Mouse (Mus musculus) MEL-GATA-1-ER (cell line): ENCODE measurements around the gene Gm6370.
"Not testable (repeated sequence)": the region's sequence is repeated elsewhere in the genome, so short reads cannot be mapped to it uniquely, and the experiment has no call there.

ENCODE experiments used
- DNase-seq: peaks from one replicate; pipeline ENCODE4 v3.0.0-alpha.2; 2012; ENCODE audit warnings: low read depth; ENCODE audit errors: extremely low read depth

The Gm6370 gene

DNA sequence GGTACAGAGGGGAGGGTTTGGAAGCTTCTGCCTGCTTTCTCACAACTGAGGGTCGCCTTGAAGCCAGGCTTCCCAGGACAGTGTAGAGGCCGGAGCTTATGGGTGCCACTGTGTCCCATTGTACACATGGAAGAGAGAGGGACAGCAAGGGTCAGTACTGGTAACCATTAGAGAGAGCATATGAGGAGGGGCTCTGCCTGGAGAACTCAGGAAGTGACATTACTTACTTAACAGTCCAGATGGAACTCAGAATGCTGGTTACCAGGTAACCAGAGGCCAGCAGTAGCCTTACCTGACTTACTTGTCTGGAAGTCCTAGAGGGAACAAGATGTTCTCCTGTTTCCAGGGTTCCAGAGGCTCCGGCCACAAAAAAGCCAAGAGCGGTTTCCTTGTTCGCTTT, at the start of gene Gm6370:
Gene Gm6370, plus strand, starts transcription at position 301 of the 400 bp plus-strand sequence.
- not testable (repeated sequence) for DNase-seq

DNA sequence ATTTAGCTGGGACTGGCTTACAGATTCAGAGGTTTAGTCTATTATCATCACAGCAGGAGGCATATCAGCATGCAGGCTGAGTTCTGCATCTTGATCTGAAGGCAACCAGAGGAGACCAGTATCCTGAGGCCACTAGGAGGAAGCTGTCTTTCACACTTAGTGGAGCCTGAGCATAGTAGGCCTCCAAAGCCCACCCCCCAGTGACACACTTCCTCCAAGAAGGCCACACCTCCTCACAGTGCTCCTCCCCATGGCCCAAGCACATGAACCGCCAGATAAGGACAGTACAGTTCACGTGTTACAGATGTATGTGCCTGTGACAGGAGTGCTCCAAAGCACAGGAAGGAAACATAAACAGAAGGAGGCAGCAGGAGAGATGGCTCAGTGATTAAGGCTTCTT, 48.4 kb upstream of the Gm6370 start:
- no peak for DNase-seq

DNA sequence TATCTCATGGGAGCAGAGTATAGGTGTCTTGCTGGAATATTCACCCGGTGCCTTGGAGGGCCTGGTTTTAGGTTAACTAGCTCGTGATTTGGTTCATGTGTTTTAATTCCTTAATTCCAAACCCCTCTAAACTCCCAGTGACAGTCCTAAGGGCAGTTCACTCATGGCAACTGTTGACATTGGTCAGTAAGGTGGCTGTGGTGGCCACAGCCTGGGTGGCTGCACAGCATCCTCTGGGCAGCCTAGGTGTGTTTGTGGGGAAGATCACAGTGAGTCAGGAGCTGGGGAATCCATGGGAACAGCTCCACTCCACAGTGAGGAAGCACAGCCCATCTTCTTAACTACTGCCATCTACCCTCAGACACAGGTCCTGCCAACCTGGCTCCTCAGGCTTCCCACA, 44.5 kb upstream of the Gm6370 start:
- no peak for DNase-seq

DNA sequence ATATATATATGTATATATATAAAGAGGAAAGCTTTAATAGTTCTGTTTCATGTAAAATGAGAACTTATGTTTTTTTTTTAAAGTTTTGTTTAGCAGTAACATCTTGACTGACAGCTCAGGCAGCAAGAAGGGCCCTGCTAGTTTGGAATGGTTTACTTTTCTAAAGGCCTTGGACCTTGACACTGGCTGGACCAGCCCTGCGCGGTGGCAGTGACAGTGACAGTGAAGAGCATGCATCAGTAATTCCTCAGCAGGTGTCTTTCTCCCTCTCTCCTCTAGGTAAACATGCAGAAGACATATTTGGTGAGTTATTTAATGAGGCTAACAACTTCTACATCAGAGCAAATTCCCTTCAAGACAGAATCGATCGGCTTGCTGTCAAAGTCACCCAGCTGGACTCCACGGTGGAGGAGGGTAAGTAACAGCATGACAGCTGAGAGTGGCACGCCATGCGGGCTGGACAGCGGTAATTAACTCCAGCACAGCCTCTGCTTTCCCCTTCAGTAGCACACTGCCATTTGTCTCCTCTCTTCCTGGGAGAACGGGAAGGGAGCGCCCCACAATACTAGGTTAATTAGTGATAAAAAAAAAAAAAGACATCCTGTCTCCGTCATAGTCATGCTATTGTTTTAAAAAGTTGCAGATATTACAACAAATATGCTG, 39.4 kb upstream of the Gm6370 start:
- DNase-seq: no peak

DNA sequence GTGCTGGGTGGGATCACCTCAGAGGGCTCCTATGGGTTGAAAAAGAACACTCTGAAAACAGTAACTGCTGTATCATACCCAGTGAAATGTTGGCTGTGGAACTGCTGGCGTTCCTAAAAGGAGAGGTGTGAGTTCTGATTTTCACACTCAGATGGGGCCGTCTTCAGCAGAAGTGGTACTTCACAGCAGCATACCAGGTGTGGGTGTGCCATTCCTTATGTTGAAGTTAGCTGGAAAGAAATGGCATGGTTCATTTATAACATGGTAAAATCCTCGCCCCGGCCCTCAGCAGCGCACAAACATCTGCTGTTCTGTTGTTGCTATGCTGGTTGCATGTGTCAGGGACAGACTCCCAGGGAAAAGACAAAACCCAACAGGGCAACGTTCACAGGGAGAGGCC, 37.6 kb upstream of the Gm6370 start:
- DNase-seq: no peak

DNA sequence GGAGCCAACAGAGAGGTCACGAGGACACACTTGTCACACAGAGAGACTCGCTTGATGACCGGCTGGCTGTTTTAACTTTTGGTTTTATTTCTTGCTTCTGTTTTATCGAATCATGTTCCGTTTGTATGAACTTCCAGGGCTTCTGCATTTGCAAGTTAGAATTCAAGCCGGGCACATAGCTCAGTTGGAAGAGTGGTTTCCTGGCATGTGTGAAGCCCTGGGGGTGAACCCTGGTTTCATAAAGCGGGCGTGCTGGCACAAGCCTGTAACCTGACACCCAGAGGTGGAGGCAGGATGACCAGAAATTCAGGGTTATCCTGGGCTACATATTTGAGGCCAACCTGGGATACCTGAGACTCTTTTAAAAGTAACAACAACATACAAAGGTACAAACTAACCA, 29.6 kb upstream of the Gm6370 start:
- DNase-seq: no peak

DNA sequence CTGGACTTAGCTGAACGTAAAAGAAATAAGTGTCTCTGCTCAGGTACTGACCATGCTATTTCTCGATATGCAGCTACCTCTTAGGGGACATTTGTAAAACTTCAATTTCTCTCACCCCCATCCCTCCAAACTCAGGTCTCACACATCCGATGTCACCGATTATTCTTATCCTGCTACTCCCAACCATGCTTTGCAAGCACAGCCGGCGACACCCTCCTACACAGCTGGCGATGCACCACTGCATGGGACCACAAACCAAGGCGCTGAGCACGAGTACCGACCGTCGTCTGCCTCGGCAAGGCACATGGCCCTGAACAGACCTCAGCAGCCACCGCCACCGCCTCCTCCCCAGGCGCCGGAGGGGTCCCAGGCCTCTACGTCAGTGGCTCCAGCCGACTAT, 24.5 kb upstream of the Gm6370 start:
- DNase-seq: no peak

DNA sequence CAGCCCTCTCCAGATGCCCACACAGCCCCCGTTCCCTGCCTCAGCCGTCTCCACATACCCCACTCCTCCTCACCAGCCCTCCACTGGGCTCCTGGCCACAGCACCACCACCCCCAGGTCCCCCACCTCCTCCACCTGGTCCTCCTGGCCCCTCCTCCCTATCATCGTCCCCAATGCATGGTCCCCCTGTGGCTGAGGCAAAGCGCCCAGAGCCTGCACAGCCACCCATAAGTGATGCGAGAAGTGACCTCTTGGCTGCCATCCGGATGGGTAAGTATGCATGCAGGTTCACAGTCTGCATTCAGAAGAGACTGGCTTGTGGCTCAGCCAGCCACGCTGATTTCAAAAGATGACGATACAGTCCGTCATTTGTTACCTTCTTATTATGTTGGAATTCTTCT, 22.9 kb upstream of the Gm6370 start:
- no peak for DNase-seq

DNA sequence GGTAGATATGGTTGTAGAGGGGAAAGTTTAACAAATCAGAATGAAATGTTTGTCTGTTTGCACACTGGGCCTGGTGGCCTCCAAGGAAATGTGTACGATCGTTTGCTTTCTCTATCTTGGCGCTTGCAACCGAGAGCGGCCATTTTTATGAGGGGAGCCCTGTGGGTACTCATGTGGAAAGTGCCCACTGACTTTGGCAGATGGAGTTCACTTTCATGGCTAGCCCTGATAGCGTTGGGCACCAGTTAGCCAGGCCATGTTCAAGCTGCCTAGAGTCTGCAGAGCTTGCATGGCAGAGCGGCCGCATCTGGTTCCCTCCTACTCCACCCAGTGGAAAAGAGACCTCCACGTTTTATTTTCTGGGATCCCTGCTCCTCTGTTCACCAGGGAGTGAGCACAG, 20.3 kb upstream of the Gm6370 start:
- no peak for DNase-seq

DNA sequence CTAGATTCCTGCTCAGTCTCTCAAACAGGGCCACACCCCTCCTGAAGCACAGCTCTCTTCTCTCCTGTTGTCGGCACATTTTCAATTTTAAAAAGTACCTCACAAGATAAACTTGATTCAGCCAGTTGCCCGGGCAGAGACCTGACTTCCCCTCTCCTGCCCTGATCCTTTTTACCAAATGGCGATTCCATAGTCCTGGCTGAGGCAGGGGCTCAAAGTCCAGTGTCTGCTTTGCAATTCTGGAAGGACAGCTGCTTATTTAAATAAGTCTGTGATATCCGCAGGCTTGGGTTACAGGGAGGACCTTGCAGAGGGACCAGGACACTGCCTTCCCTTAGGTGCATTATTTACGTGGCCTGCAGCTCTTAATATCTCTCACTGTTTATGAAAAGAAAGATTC, 19.9 kb upstream of the Gm6370 start:
- no peak for DNase-seq

DNA sequence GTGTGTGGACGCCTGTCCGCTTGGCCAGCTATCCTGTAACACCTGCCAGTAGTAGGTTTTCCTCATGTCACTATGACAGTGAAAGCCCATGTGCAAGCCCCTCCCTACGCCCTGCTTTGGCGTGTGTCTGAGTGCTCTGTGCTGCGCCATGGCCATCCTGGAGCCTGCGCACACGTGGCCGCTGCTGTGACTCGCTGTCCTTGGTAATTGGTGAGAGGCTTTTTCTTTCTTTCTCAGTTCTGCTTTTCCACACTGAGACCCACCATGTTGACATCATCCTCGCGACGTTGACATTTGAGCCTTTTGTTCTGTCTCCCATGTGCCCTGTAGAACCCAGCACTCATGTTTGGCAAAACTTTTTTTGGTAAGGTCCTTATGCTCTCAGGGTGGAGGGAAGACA, 19.3 kb upstream of the Gm6370 start:
- no peak for DNase-seq

DNA sequence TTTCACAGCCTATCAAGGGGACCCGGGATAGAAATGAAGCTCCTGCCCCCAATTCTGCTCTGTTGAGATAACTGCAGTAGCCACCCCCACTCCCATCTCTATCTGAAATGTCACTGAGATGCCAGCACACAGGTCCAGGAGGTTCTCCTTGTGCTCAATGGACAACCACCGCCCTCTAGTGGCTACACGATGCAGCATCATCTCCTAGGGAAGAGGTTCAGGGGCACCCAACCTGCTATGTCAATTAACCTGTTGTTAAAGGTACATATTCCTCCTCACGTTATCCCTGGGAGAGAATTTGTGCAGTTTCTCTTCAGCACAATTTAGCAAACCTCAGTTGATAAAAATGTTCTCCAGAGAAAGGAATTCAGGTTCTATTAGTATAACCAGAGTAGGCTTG, 11.6 kb upstream of the Gm6370 start:
- not testable (repeated sequence) for DNase-seq

DNA sequence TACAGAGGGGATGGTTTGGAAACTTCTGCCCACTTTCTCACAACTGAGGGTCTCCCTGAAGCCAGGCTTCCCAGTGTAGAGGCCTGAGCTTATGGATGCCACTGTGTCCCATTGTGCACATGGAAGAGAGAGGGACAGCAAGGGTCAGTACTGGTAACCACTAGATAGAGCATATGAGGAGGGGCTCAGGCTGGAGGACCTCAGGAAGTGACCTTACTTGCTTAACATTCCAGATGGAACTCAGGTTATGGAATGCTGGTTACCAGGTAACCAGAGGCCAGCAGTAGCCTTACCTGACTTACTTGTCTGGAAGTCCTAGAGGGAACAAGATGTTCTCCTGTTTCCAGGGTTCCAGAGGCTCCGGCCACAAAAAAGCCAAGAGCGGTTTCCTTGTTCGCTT, 9.5 kb upstream of the Gm6370 start, which contains the start of gene Gm6408:
Gene Gm6408, plus strand, starts transcription at position 301 of the 400 bp plus-strand sequence.
- not testable (repeated sequence) for DNase-seq

DNA sequence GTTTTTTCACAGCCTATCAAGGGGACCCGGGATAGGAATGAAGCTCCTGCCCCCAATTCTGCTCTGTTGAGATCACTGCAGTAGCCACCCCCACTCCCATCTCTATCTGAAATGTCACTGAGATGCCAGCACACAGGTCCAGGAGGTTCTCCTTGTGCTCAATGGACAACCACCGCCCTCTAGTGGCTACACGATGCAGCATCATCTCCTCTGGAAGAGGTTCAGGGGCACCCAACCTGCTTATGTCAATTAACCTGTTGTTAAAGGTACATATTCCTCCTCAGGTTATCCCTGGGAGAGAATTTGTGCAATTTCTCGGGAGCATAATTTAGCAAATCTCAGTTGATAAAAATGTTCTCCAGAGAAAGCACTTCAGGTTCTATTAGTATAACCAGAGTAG, 2.2 kb upstream of the Gm6370 start:
- not testable (repeated sequence) for DNase-seq

DNA sequence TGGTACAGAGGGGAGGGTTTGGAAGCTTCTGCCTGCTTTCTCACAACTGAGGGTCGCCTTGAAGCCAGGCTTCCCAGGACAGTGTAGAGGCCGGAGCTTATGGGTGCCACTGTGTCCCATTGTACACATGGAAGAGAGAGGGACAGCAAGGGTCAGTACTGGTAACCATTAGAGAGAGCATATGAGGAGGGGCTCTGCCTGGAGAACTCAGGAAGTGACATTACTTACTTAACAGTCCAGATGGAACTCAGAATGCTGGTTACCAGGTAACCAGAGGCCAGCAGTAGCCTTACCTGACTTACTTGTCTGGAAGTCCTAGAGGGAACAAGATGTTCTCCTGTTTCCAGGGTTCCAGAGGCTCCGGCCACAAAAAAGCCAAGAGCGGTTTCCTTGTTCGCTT, 10.9 kb downstream of the Gm6370 start, which contains the start of gene 4930449I24Rik:
Gene 4930449I24Rik, plus strand, starts transcription at position 301 of the 400 bp plus-strand sequence.
- not testable (repeated sequence) for DNase-seq

DNA sequence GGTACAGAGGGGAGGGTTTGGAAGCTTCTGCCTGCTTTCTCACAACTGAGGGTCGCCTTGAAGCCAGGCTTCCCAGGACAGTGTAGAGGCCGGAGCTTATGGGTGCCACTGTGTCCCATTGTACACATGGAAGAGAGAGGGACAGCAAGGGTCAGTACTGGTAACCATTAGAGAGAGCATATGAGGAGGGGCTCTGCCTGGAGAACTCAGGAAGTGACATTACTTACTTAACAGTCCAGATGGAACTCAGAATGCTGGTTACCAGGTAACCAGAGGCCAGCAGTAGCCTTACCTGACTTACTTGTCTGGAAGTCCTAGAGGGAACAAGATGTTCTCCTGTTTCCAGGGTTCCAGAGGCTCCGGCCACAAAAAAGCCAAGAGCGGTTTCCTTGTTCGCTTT, 22.7 kb downstream of the Gm6370 start, which contains the start of gene Gm3402:
Gene Gm3402, plus strand, starts transcription at position 301 of the 400 bp plus-strand sequence.
- DNase-seq: not testable (repeated sequence)

DNA sequence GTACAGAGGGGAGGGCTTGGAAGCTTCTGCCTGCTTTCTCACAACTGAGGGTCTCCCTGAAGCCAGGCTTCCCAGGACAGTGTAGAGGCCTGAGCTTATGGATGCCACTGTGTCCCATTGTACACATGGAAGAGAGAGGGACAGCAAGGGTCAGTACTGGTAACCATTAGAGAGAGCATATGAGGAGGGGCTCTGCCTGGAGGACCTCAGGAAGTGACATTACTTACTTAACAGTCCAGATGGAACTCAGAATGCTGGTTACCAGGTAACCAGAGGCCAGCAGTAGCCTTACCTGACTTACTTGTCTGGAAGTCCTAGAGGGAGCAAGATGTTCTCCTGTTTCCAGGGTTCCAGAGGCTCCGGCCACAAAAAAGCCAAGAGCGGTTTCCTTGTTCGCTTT, 34.3 kb downstream of the Gm6370 start, which contains the start of gene Gm3404:
Gene Gm3404, plus strand, starts transcription at position 301 of the 400 bp plus-strand sequence.
- not testable (repeated sequence) for DNase-seq

DNA sequence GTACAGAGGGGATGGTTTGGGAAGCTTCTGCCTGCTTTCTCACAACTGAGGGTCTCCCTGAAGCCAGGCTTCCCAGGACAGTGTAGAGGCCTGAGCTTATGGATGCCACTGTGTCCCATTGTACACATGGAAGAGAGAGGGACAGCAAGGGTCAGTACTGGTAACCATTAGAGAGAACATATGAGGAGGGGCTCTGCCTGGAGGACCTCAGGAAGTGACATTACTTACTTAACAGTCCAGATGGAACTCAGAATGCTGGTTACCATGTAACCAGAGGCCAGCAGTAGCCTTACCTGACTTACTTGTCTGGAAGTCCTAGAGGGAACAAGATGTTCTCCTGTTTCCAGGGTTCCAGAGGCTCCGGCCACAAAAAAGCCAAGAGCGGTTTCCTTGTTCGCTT, 46.2 kb downstream of the Gm6370 start, which contains the start of gene Gm3409:
Gene Gm3409, plus strand, starts transcription at position 301 of the 400 bp plus-strand sequence.
- not testable (repeated sequence) for DNase-seq
